Mouse (Mus musculus) hindbrain, embryonic 14.5 days (tissue): Measurements from ENCODE around the gene Lrguk. TPM values are rescaled to one million over a fixed set of nuclear protein-coding genes. Genes with fewer than 3 reads are reported as not detected.
A peak's percentile ranks its signal among the peaks of the same experiment; 100 is the strongest.

Experiments
- ATAC-seq: fragments of 200-750 bp; cut with Nextera tagmentation; 2 replicates; pipeline ENCODE4 v1.8.0; 2017; ENCODE audit warnings: moderate number of reproducible peaks, mild to moderate bottlenecking, moderate TSS enrichment, moderate library complexity; ENCODE audit not compliant: low FRiP score
- DNase-seq: peaks from one replicate; pipeline ENCODE4 v3.0.0-alpha.2; 2015; ENCODE audit warnings: low spot score
- H3K27ac ChIP-seq: fragments of 300-500 bp; sonication (generic); 2 replicates; pipeline ENCODE4 v1.5.1; 2014; ENCODE audit warnings: mild to moderate bottlenecking, moderate library complexity
- H3K27me3 ChIP-seq: fragments of 300-500 bp; sonication (generic); 2 replicates; pipeline ENCODE4 v1.6.1; 2014; ENCODE audit warnings: mild to moderate bottlenecking, low read length, mixed read lengths; ENCODE audit not compliant: control insufficient read depth, insufficient read depth
- H3K36me3 ChIP-seq: fragments of 300-500 bp; sonication (generic); replicated peaks from 2 replicates; pipeline ENCODE4 v1.6.1; 2014; ENCODE audit not compliant: control insufficient read depth, insufficient read depth
- H3K4me1 ChIP-seq: fragments of 300-500 bp; sonication (generic); replicated peaks from 2 replicates; pipeline ENCODE4 v1.6.1; 2014; ENCODE audit warnings: antibody characterized with exemption, low read length, mixed read lengths; ENCODE audit not compliant: control insufficient read depth, insufficient read depth
- H3K4me2 ChIP-seq: fragments of 300-500 bp; sonication (generic); replicated peaks from 2 replicates; pipeline ENCODE4 v1.6.1; 2014; ENCODE audit warnings: mild to moderate bottlenecking, moderate library complexity
- H3K4me3 ChIP-seq: fragments of 300-500 bp; sonication (generic); replicated peaks from 2 replicates; pipeline ENCODE4 v1.5.1; 2014; ENCODE audit warnings: mild to moderate bottlenecking, low read length
- H3K9ac ChIP-seq: fragments of 300-500 bp; sonication (generic); 2 replicates; pipeline ENCODE4 v1.6.1; 2014
- H3K9me3 ChIP-seq: fragments of 300-500 bp; sonication (generic); 2 replicates; pipeline ENCODE4 v1.6.1; 2016; ENCODE audit warnings: low read length; ENCODE audit not compliant: control insufficient read depth
- WGBS: fragments of 180-500 bp; shearing (Covaris S2); extraction: QIAGEN DNeasy Blood & Tissue Kit; methylation state at CpG from one replicate; pipeline ENCODE4 v1.1.7; 2014; 5-methylcytosine and 5-hydroxymethylcytosine counted together
- polyA plus RNA-seq: library from polyadenylated mRNA; unstranded; fragments of >200 nt; fragmentation: Nextera tagmentation; extraction: Ambion mirVana; gene quantifications from 2 replicates; pipeline ENCODE4 v1.2.1, GENCODE M21; 2014

The Lrguk gene
- polyA plus RNA-seq, 1 experiment from 2014 or later, result 1.9 TPM

DNA sequence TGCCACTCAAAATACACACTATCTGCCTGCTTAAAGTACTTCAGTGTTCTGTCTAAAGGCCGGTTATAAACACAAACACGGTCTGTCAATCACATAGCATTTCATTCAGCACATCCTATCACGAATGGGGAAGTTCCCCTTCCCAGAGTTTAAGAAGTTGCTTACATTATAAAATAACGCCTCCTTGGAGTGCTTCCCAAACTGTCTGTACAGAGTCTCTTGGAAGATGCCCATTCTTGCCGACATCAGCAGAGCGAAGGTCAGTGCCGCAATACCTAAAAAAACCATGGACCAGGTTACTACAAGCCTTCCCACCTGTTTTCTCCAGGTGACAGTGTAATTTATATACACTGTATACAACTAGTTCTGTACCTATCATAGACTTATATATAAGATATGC is 132.3 kb downstream of the Lrguk start:
- Histone ChIP-seq H3K36me3 (peaks cover 89% of the 10 kb centered on the region), H3K27ac (no peak overlapping the region), H3K4me3 (no peak overlapping the region), H3K4me1 (no peaks in the 10 kb centered on the region), H3K4me2 (no peak overlapping the region), H3K9ac (no peak overlapping the region), H3K9me3 (no peaks in the 10 kb centered on the region), H3K27me3 (no peaks in the 10 kb centered on the region)
- no peak for ATAC-seq
- 94% methylated on average over 7 of the region's 7 CpGs for WGBS
- no peak for DNase-seq

DNA sequence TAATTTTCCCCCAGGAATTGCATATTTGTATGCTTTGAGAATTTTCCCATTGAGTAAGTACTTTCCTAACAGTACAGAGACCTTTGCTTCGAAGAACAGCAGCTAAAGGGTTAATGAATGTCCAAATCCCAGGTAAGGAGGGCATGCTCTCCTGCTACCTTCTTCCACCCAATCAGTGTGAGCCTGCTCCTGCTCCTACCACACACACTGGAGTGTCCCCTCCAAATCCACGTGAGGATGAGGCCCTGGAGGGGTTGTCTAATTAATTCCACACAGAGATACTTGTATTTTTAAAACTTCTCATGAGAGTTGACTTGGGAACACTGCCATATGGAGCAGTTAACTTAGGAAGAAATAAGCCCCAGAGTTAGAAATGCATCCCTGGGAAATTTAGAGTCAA is 133.4 kb downstream of the Lrguk start:
- Histone ChIP-seq H3K4me2 (no peak overlapping the region), H3K27me3 (no peaks in the 10 kb centered on the region), H3K9me3 (no peaks in the 10 kb centered on the region), H3K4me1 (no peaks in the 10 kb centered on the region), H3K4me3 (no peak overlapping the region), H3K27ac (no peak overlapping the region), H3K36me3 (peaks cover 89% of the 10 kb centered on the region), H3K9ac (no peak overlapping the region)
- ATAC-seq, result no peak
- DNase-seq, result no peak
- WGBS, result 78% methylated on average over 2 of the region's 2 CpGs

DNA sequence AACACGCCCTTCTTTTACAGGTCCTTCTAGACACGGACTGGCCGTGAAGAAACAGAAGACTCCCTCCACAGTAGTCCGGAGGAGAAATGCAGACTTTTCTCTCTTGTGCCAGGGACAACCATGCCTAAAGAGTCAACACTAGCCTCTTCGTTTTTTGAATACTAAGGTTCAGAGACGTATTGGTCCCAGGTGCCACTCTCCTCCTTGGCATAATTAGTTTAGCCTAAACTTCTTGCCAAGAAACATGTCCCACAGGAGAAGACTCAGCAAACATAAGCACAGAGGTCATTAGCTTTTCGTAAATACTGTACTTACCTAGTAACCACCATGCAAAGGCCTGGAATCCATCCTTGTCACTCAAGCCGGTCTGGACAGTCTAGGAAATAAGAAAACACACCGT is 133.8 kb downstream of the Lrguk start:
- no peak for ATAC-seq
- no peak for DNase-seq
- Histone ChIP-seq H3K9me3 (no peaks in the 10 kb centered on the region), H3K27ac (no peak overlapping the region), H3K9ac (no peak overlapping the region), H3K4me1 (no peaks in the 10 kb centered on the region), H3K4me2 (no peak overlapping the region), H3K27me3 (no peaks in the 10 kb centered on the region), H3K4me3 (no peak overlapping the region), H3K36me3 (peaks cover 86% of the 10 kb centered on the region)
- 87% methylated on average over 9 of the region's 9 CpGs for WGBS

DNA sequence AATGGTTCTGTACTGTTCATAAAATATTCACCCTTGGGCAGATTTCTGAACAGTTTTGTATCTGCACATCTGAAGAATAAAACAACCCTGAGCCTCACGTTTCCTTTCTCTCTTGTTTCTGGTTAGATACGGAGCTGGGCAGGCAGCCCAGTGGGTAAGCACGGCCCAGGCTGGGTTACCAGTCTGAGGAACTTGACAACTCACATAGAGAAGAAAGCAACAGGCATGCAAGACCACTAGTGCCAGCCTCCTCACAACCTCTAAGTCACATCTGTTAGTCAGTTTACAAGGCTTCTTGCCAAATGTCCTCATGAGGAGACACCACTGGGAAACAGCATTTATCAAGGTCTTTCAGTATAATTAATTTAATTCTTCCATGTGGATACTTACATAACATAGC is 139.6 kb downstream of the Lrguk start:
- no peak overlapping the region for H3K4me2 ChIP-seq
- no peak overlapping the region for H3K9ac ChIP-seq
- ATAC-seq, result no peak
- no peak overlapping the region for H3K27ac ChIP-seq
- H3K4me3 ChIP-seq, result no peak overlapping the region
- no peaks in the 10 kb centered on the region for H3K9me3 ChIP-seq
- DNase-seq, result no peak
- 91% methylated on average over 3 of the region's 3 CpGs for WGBS
- H3K27me3 ChIP-seq, result no peaks in the 10 kb centered on the region
- H3K36me3 ChIP-seq, result peaks cover 54% of the 10 kb centered on the region
- H3K4me1 ChIP-seq, result no peaks in the 10 kb centered on the region

DNA sequence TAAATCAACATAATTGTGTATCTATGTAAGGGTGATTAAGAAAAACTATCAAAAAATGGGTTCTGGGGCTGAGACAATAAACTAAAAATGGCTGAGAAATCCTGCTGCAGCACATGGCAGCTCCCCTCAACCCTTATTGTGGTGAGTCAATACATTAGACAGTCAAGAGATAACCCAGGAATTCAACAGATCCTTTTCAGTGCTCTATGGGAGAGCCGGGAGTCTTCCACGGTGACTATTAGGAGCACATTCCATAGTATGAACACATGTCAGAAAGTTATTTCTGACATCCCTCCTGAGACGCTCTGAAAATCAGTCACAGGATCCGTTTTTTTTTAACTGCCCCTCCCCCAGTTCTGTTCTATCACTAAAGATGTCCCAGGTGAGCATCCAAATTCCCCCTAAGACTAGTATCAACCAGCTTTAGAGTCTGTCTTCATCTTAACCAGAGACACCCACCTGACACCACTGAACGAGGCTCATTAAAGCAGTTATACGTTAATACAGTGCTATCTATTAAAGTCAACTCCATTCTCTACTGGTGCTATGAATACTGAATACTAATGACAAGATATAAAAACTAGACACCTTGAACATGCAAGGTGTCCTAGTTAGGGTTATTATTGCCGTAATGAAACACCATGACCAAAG is 141.7 kb downstream of the Lrguk start:
- Histone ChIP-seq H3K27me3 (no peaks in the 10 kb centered on the region), H3K4me3 (no peak overlapping the region), H3K4me2 (no peak overlapping the region), H3K9me3 (no peaks in the 10 kb centered on the region), H3K9ac (no peak overlapping the region), H3K36me3 (peaks cover 35% of the 10 kb centered on the region), H3K27ac (no peak overlapping the region), H3K4me1 (peaks cover 9% of the 10 kb centered on the region; the same call in 1 of the 2 replicates)
- 84% methylated on average over 7 of the region's 7 CpGs for WGBS
- no peak for DNase-seq
- ATAC-seq, result no peak

DNA sequence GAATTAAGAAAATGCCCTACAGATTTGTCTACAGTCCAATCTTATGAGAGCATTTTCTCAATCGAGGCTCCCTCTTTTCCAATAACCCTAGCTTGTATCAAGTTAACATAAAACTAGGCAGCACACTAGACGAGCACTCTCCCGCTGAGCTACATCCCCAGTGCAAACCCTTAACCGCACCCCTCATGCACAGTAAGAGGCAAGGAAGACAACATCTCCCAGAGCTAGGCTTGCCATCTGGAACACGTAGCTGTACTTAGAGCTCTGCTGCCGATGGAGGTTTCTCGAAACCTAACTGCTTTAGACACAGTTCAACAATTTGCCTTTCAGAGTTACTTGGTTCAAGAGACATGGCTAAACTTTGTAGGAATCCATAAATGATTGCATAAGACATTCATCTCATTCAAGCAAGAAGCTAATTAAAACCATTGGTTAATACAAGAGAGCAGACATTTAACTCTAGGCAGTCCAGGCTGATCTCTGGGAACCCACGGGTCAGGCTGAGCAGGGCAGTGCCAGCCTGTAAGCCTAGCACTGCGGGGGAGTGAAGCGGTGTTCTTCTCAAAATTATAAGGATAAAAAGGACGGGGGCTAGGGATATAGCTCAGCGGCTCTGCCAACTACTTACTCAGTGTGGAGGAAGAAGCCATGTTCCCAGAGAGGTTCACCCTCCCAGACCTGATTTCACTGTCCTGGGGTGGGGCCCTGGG is 142.7 kb downstream of the Lrguk start:
- ATAC-seq, result no peak
- no peaks in the 10 kb centered on the region for H3K9me3 ChIP-seq
- H3K4me2 ChIP-seq, result no peak overlapping the region
- no peak overlapping the region for H3K4me3 ChIP-seq
- no peak overlapping the region for H3K27ac ChIP-seq
- no peak overlapping the region for H3K9ac ChIP-seq
- H3K27me3 ChIP-seq, result no peaks in the 10 kb centered on the region
- DNase-seq, result no peak
- 92% methylated on average over 12 of the region's 12 CpGs for whole genome bisulfite sequencing
- H3K4me1 ChIP-seq, result peaks cover 13% of the 10 kb centered on the region; the same call in 1 of the 2 replicates
- H3K36me3 ChIP-seq, result peaks cover 27% of the 10 kb centered on the region

DNA sequence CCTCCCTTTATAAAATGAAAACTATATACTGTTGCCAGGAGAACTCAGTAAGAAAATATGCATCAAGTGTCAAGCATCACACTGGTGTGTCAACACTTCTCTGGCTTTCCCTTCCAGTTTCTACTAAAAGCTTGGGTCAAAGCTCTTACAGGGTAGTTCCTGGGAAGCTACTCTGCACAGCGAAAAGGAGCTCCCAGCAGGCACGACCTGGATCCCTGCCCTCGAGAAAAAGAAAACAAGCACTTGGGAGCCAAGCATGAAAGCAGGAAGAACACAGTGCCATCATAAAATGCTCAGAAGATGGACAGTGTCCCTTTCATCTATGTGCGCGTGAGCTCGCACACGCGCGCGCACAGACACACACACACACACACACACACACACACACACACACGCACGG is 144.0 kb downstream of the Lrguk start:
- Histone ChIP-seq H3K27me3 (no peaks in the 10 kb centered on the region), H3K9me3 (no peaks in the 10 kb centered on the region), H3K4me3 (no peak overlapping the region), H3K36me3 (peaks cover 18% of the 10 kb centered on the region), H3K4me1 (peaks cover 13% of the 10 kb centered on the region; the same call in 1 of the 2 replicates), H3K9ac (no peak overlapping the region), H3K27ac (no peak overlapping the region), H3K4me2 (no peak overlapping the region)
- no peak for DNase-seq
- WGBS, result 84% methylated on average over 12 of the region's 12 CpGs
- no peak for ATAC-seq

DNA sequence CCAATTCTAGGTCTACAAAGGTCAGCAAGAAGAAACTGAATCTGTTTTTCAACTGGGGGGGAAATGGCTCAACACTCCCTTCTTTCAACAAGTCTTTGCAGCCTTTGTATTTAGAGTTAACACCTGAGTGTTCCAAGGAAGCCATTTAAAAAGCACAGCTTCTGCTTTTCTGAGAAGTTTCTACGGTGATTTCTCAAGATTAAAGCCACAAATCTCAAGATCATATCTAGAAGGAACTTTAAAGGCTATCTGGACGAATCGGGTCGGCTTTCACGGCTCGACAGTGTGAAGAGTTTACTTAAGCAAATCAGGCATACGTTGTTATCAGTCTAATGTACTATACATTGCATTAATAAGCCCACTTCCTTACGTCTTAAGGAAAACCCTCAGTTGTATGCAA is 145.5 kb downstream of the Lrguk start:
- Histone ChIP-seq H3K9me3 (no peaks in the 10 kb centered on the region), H3K27me3 (no peaks in the 10 kb centered on the region), H3K9ac (no peak overlapping the region), H3K36me3 (peaks cover 7% of the 10 kb centered on the region), H3K4me3 (no peak overlapping the region), H3K4me2 (no peak overlapping the region), H3K27ac (no peak overlapping the region), H3K4me1 (peaks cover 13% of the 10 kb centered on the region; the same call in 1 of the 2 replicates)
- ATAC-seq (no peak), DNase-seq (no peak)
- 91% methylated on average over 8 of the region's 8 CpGs for WGBS

DNA sequence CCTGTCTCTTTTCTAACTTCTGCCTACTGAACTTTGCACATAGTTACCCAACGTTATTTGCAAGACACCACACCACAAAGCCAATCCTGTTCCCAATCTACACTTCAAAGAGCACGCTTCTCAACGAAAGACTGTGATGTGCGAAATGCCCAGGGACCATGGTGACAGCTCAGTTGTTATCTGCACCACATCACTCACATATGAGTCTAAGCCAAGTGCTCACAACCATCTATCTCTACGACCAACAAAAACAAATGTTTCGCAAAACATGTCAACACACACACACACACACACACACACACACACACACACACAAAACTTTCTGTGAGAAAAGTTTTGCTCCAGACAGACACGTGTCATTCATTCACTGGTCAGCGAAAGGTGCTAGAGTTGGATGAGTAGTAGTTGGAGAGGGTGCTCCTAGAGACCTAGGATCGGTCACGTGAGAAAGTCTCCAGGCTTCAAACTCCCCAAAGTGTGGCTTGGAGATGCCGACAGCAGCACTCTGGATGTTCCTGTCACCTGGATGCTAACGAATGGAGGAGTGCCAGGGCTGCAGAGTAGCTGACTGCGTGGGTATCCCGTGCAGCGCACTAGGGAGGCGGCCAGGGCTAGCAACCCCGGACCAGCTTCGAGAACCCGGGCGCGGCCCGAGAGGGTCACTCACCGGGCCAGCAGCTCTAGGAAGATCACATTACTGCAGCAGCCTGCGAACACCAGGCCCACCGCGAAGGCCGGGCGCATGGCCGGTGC is 147.0 kb downstream of the Lrguk start:
- Histone ChIP-seq H3K9ac (peak overlapping the region; percentile 73), H3K27ac (peak overlapping the region; percentile 81), H3K4me2 (peak overlapping the region; percentile 65), H3K9me3 (no peaks in the 10 kb centered on the region), H3K27me3 (no peaks in the 10 kb centered on the region), H3K4me3 (peak overlapping the region; percentile 78), H3K36me3 (no peaks in the 10 kb centered on the region), H3K4me1 (peaks cover 13% of the 10 kb centered on the region; the same call in 1 of the 2 replicates)
- ATAC-seq, result peak; percentile 85
- 4% methylated on average over 29 of the region's 29 CpGs for WGBS
- no peak for DNase-seq
